Mouse (Mus musculus): ENCODE results near the gene Arid1b.

Arid1b gene

GRCm38 (mm10) chr17:5016404-5016803 is 22.3 kb downstream of the Arid1b start:
- in situ Hi-C loops (cut with MboI, MseI): no loop called here

GRCm38 (mm10) chr17:5017065-5017464 is 22.9 kb downstream of the Arid1b start:
- in situ Hi-C loops (cut with MboI, MseI): no loop called here

DNA sequence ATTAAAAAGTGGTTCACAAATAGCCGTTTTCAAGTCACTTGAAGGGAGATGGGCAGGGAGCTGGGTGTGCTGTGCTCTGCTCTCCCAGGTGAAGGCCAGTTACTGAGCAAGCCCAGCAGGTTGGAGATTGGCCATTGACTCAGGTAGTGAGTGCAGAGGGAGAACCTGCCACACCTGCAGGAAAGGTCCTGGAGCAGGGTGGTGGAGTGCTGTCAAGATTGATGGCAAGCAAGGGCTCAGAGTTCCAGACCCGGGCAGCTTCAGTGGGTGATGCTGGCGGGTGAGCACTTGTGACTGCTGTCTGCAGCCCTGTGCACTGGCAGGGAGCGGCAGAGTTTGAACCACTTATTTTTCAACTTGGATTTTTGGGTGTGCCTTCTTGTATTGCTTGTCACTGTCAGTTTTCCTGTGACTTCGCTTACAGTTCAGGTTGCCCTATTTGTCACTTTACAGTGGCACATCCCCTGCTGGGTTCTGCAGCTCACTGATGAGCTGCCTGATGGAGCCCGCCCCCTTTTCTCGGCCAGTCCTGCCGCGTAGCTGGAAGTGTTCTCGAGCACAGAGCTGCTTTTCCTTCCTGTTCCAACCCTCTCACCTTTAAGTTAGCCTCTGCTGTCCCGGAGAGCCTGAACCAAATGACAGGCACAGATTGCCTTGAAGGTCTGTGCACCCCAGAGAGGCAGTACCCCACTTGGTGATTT is 27.3 kb downstream of the Arid1b start:
- in situ Hi-C loops (cut with MboI, MseI): no loop called here

DNA sequence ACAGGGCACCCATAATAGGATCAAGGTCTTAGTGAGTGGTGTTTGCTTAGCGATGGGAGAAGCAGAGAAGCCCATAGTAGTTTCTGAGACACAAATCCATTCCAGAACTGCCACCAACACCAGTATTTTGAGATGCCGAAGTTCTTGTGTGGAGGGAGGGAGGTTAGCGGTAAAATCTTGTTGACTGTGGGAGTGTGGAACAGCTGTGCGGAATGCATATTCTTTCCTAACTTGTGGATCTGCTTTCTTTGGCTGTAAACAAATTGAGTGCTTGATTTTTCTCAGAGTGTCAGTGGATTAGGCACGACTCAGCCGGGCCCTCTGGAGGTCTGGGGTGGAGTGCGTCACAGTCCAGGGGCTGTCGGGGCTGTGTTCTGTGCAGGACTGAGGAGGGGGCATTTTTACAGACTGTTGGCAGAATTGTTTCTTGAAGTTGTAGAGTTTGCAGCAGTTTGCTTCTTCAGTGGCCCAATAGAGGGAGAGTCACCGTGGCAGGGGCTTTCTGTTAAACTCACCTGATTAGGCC is 27.9 kb downstream of the Arid1b start:
- in situ Hi-C loops (cut with MboI, MseI): no loop called here

GRCm38 (mm10) chr17:5023745-5024144 is 29.6 kb downstream of the Arid1b start:
- in situ Hi-C loops (cut with MboI, MseI): no loop called here

GRCm38 (mm10) chr17:5025400-5025799 is 31.3 kb downstream of the Arid1b start:
- in situ Hi-C loops (cut with MboI, MseI): no loop called here

DNA sequence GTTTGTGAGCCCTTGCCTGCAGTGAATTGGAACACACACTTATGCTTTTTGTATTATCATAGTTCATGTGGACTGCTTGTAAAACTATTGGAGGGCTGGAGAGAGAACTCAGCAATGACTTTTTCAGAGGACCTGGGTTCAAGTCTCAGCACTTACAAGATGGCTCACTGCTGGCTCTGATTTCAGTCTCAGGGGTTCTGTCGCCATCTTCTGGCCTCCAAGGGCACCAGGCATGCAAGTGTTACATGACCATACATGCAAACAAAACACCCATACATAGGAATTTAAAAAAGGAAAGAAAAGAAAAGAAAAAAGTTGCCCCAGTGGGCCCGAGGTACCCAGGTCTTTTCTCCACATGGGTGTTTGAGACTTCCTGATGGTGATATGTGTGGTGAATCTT is 32.4 kb downstream of the Arid1b start:
- in situ Hi-C loops (cut with MboI, MseI): no loop called here

- in situ Hi-C loops (cut with MboI, MseI): no loop called here
These were observed 35.0 kb downstream of the Arid1b start for GRCm38 (mm10) chr17:5029148-5029547.

GRCm38 (mm10) chr17:5030290-5030689 is 36.2 kb downstream of the Arid1b start:
- in situ Hi-C loops (cut with MboI, MseI): no loop called here

DNA sequence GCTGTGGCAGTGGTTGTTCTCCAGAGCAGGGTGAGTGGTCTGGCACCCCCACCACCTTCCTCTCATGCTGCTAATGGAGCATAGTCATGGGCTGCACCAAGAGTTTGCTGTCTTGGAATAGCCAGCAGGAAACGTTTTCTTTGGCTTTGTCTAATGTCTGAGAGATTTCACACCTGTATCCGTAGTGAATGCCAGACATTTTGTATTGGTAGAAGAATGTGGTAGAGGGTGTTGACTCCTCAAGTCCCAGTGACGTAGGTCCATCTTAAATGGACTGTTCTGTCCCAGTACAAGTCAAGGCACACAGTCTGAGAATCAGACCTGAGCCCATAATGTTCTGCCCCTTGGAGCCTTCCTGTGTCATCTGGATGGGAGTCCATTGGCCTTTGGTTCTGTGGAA is 39.2 kb downstream of the Arid1b start:
- in situ Hi-C loops (cut with MboI, MseI): no loop called here

- in situ Hi-C loops (cut with MboI, MseI): no loop called here
These were observed 40.1 kb downstream of the Arid1b start for GRCm38 (mm10) chr17:5034201-5034600.

DNA sequence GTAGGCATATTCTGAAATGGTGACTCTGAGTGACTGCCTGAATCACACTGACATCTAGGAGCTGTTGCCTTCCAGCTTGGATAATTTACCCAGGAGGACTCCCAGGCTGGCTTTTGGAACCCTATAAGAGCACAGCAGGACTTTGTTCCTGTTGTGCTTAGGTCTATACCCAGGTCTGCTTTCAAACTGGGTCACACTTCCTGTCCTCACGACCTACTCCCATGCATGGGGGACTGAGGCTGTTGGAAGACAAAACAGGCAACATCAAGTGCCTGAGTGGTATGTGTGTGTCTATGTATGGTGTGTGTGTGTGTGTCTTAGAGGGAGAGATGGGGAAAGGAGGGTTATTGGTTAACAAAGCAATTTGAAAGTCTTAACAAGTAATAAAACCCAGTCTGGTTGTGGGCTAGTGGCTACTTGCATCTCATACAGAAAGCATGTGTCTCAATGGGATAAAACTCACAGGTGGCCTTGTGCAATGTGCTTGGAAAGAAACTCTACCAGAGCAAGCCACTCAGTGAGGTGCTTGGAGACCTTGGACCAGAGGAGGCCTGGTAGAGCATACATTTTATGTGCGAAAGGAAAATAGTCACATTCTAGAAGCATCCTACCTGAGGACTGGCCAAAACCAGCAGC is 42.2 kb downstream of the Arid1b start:
- in situ Hi-C loops (cut with MboI, MseI): no loop called here

DNA sequence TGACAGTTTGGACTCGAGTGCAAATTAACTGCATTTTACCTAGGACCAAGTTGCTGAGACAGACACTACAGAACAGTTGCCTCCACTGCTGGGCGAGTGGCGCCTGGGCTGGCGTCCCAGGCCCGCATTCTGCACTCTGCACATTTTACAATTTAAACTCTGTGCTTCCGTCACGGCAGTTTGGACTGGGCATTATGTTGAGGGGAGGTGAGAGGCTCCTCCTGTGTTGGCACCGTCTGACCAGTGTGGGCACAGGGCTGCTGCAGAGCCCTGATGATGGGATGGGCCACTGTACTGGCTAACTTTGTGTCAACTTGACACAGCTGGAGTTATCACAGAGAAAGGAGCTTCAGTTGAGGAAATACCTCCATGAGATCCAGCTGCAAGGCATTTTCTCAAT is 43.1 kb downstream of the Arid1b start:
- in situ Hi-C loops (cut with MboI, MseI): no loop called here

DNA sequence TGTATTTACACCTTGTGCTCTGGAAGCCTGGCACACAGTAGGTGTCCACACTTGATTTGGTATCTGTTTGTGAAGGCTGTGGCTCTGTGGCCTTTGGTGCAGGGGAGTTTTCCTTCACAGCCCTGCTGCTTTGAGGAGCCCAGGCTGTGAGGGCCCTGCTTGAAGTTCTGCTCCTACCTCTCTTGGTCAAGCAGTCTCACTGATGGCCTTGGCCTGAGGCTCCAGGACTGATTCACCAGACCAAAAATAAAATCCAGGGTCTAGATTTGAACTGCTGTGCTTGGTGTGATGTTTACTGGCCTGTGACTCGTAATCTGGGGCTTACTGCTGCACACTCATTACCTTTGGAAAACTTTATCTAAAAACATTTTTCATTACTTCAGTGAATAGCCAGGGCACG is 45.7 kb downstream of the Arid1b start:
- in situ Hi-C loops (cut with MboI, MseI): loop anchor here (10.0 kb wide), 1 partner anchor 145 kb away; no protein-coding TSS in a partner anchor

- in situ Hi-C loops (cut with MboI, MseI): loop anchor here (10.0 kb wide), 1 partner anchor 149 kb away; no protein-coding TSS in a partner anchor
These were observed 49.7 kb downstream of the Arid1b start for GRCm38 (mm10) chr17:5043871-5044270.

DNA sequence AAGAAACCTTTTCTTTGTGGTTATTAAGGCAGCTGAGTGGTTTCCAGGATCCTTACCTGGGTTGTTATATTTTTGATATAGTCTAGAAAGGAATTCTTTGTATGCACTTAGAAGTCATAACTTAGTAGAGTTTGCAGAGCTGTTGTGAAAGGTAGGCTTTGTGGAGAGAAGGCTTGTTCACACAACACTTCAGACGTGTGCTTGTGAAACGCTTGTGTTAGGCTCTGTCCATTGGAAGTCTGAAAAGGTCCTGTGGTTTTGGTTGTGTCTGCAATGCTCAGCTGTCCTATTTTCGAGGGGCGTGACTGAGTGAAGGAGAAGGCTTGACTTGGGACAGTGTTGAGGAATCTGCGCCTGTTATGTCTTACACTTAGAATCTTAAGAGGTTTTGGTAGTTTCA is 51.5 kb downstream of the Arid1b start:
- in situ Hi-C loops (cut with MboI, MseI): loop anchor here (10.0 kb wide), 1 partner anchor 151 kb away; no protein-coding TSS in a partner anchor

GRCm38 (mm10) chr17:5047373-5047772 is 53.2 kb downstream of the Arid1b start:
- in situ Hi-C loops (cut with MboI, MseI): loop anchor here (10.0 kb wide), 1 partner anchor 153 kb away; no protein-coding TSS in a partner anchor

DNA sequence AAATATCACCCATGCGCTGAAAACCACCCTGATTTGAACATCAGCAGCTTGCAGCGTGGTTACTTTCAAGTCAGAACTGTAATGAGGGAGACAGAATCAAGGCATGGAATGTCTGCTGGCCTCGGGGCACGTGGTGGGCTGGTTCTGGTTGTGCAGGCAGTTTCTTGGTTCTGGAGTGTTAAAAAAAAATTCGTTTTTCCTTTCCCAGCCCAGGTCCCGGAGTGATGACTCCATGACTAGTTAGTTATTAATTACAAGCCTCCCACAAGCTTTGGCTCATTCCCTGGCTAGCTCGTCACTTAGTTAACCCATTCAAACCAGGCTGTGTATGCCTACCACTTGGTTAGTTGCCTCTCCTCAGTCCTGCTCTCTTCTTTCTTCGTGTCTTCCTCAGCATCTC is 56.1 kb downstream of the Arid1b start:
- in situ Hi-C loops (cut with MboI, MseI): no loop called here

GRCm38 (mm10) chr17:5050970-5051530 is 56.9 kb downstream of the Arid1b start:
- in situ Hi-C loops (cut with MboI, MseI): no loop called here

- in situ Hi-C loops (cut with MboI, MseI): no loop called here
These were observed 58.1 kb downstream of the Arid1b start for GRCm38 (mm10) chr17:5052091-5052799.

GRCm38 (mm10) chr17:5052800-5053179 is 58.7 kb downstream of the Arid1b start:
- in situ Hi-C loops (cut with MboI, MseI): no loop called here

GRCm38 (mm10) chr17:5053201-5053600 is 59.1 kb downstream of the Arid1b start:
- in situ Hi-C loops (cut with MboI, MseI): no loop called here

All from regulatory T cell (primary cell).